Comparison of ENCODE assay signal across 17 mouse cellular contexts in the genomic region with DNA sequence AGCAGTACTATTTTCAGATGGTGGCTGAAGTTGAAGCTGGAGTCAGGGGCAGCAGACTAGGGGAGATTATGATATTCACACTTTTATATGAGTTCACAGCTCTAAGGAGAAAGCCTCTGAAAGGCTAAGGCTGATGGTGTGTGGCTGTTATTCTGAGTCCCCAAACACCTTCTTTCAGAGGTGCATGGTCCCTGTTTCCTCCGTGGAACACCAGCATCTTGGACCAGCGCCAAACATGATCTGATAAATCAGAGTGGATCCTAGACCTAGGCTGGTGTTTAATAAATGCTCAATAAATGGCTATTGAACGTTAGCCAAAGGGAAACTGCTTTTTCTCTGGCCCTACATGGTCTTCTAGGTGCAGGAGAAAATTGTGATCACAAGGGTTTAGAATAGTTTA.
"Had no signal": no experiment of that assay in that cellular context is flagged by ENCODE, and none has a peak within 500 bp of the region (broad histone marks: within the 10 kb centered on the region; RNA-seq: fewer than 3 reads in every experiment).

No protein-coding gene starts in this region.

- DNase-seq: liver, postnatal 0 days; lung, adult 2 months; lung, postnatal 14 days; lung, postnatal 36 days; right cerebral cortex, postnatal 25 days; thymus, adult 2 months; thymus, postnatal 25 days; thymus, postnatal 4 days had no signal

- H3K4me1 ChIP-seq: liver, embryonic 15.5 days; lung, embryonic 15.5 days; megakaryocyte, embryonic 14.5 days; midbrain, embryonic 13.5 days; midbrain, embryonic 15.5 days; neural tube, embryonic 12.5 days; stomach, embryonic 15.5 days had no signal

- H3K27me3 ChIP-seq: liver, embryonic 15.5 days; lung, embryonic 15.5 days; megakaryocyte, embryonic 14.5 days; midbrain, embryonic 13.5 days; midbrain, embryonic 15.5 days; neural tube, embryonic 12.5 days; stomach, embryonic 15.5 days had no signal

- H3K27ac ChIP-seq: liver, embryonic 15.5 days; lung, embryonic 15.5 days; macrophage; midbrain, embryonic 13.5 days; midbrain, embryonic 15.5 days; neural tube, embryonic 12.5 days; stomach, embryonic 15.5 days; stomach, postnatal 0 days had no signal

- H3K4me3 ChIP-seq: liver, embryonic 15.5 days; lung, embryonic 15.5 days; megakaryocyte, embryonic 14.5 days; midbrain, embryonic 13.5 days; midbrain, embryonic 15.5 days; neural tube, embryonic 12.5 days; stomach, embryonic 15.5 days had no signal
